Mouse (Mus musculus): Measurements from ENCODE around the gene Olfr1424.

DNA sequence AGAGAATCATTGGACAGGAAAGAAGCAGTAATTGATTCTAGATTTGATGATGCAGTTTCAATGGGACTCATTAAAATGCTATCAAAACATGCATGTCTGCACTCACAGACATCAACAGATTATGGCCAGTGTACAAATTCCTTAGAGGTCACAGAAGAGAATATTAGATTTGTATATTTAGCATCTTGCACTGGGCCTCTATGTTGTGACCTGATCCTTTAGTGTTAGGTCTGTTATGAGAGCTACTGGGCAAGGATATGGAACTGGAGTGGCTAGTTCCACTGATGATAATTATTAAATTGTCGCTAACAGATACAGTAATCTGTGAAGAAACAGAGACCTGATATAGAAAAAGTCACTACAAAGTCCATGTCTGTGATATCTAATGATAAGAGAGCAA lies 29.4 kb upstream of the Olfr1424 start, which contains the start of gene Olfr1426:
- TF ChIP-seq CTCF (IDR thresholded peaks at IDR 0.05; ENCODE audit: control insufficient read depth, insufficient read depth, insufficient read length) (no peak), USF1 (IDR thresholded peaks at IDR 0.05; ENCODE audit: low read depth) (no peak), CEBPB (IDR thresholded peaks at IDR 0.05; ENCODE audit: low read depth) (no peak), MAX (IDR thresholded peaks at IDR 0.05) (no peak), MYOG (IDR thresholded peaks at IDR 0.05; ENCODE audit: control insufficient read depth, extremely low read depth, insufficient read length) (no peak)

All from C2C12 (cell line).